Mouse (Mus musculus): ENCODE results near the gene Arhgef18.

Gene Arhgef18

GRCm38 (mm10) chr8:3464309-3464708 lies 71.5 kb downstream of the Arhgef18 start:
- no peak for DNase-seq

- DNase-seq: peak; percentile 97 to 98
Measured at GRCm38 (mm10) chr8:3467006-3467885, 74.4 kb downstream of the Arhgef18 start, which contains the start of gene Pex11g. Pex11g (minus strand) TSS chr8:3467680.

GRCm38 (mm10) chr8:3467886-3468545 lies 75.2 kb downstream of the Arhgef18 start:
- no peak for DNase-seq

GRCm38 (mm10) chr8:3468838-3469237 lies 76.0 kb downstream of the Arhgef18 start:
- DNase-seq: no peak

- no peak for DNase-seq
Measured at GRCm38 (mm10) chr8:3470562-3470961, 77.8 kb downstream of the Arhgef18 start, which contains the start of gene Tex45. Tex45 (plus strand) TSS chr8:3470862.

- no peak for DNase-seq
Measured at GRCm38 (mm10) chr8:3475715-3476429, 83.1 kb downstream of the Arhgef18 start.

- DNase-seq: no peak
Measured at GRCm38 (mm10) chr8:3480221-3480785, 87.5 kb downstream of the Arhgef18 start.

GRCm38 (mm10) chr8:3481605-3482004 lies 88.8 kb downstream of the Arhgef18 start:
- DNase-seq: no peak

- DNase-seq: no peak
Measured at GRCm38 (mm10) chr8:3482240-3482740, 89.5 kb downstream of the Arhgef18 start.

- no peak for DNase-seq
Measured at GRCm38 (mm10) chr8:3483546-3483945, 90.7 kb downstream of the Arhgef18 start.

GRCm38 (mm10) chr8:3485192-3485591 lies 92.4 kb downstream of the Arhgef18 start:
- DNase-seq: no peak

- DNase-seq: peak; percentile 78 to 83
Measured at GRCm38 (mm10) chr8:3492901-3493844, 100.4 kb downstream of the Arhgef18 start, which contains the start of gene Zfp358. Zfp358 (plus strand) TSS chr8:3493138.

GRCm38 (mm10) chr8:3493845-3494208 lies 101.0 kb downstream of the Arhgef18 start:
- DNase-seq: no peak

- peak in 1 of 2 experiments; percentile 19 for DNase-seq
Measured at GRCm38 (mm10) chr8:3495578-3496427, 103.0 kb downstream of the Arhgef18 start.

GRCm38 (mm10) chr8:3496428-3496748 lies 103.6 kb downstream of the Arhgef18 start:
- no peak for DNase-seq

GRCm38 (mm10) chr8:3498583-3498982 lies 105.8 kb downstream of the Arhgef18 start:
- DNase-seq: no peak

GRCm38 (mm10) chr8:3499751-3500150 lies 106.9 kb downstream of the Arhgef18 start:
- no peak for DNase-seq

- DNase-seq: peak; percentile 98 to 99
Measured at GRCm38 (mm10) chr8:3500235-3501090, 107.7 kb downstream of the Arhgef18 start, which contains the start of gene Mcoln1. Mcoln1 (plus strand) TSS chr8:3500457.

GRCm38 (mm10) chr8:3502217-3502616 lies 109.4 kb downstream of the Arhgef18 start:
- no peak for DNase-seq

All from cerebellum, adult 18-20 months (tissue).